10 mouse cellular contexts compared by ENCODE assay signal in genomic region chr6:61020995-61021394, GRCm38 (mm10).
"Had no signal": no experiment of that assay in that cellular context is flagged by ENCODE, and none has a peak within 500 bp of the region (broad histone marks: within the 10 kb centered on the region; RNA-seq: fewer than 3 reads in every experiment).

No protein-coding gene starts in this region.

- H3K27ac ChIP-seq: kidney, postnatal 0 days; limb, embryonic 15.5 days; liver, embryonic 12.5 days; lung, embryonic 15.5 days; midbrain, embryonic 13.5 days had no signal

- H3K36me3 ChIP-seq: limb, embryonic 15.5 days; liver, embryonic 12.5 days; lung, embryonic 15.5 days; midbrain, embryonic 13.5 days had no signal

- H3K9ac ChIP-seq: limb, embryonic 15.5 days; liver, embryonic 12.5 days; lung, embryonic 15.5 days; midbrain, embryonic 13.5 days had no signal

- H3K4me1 ChIP-seq: limb, embryonic 15.5 days; liver, embryonic 12.5 days; lung, embryonic 15.5 days; midbrain, embryonic 13.5 days had no signal

- ATAC-seq: liver, embryonic 12.5 days; midbrain, embryonic 13.5 days had no signal

- H3K4me2 ChIP-seq: limb, embryonic 15.5 days; liver, embryonic 12.5 days; lung, embryonic 15.5 days; midbrain, embryonic 13.5 days had no signal

- H3K4me3 ChIP-seq: limb, embryonic 15.5 days; liver, embryonic 12.5 days; lung, embryonic 15.5 days; midbrain, embryonic 13.5 days had no signal

- DNase-seq: kidney, adult 9 months; kidney, postnatal 36 days; layer of hippocampus, adult 9-11 months; layer of hippocampus, postnatal 36 days; right cerebral cortex, postnatal 14 days had no signal

- H3K27me3 ChIP-seq: limb, embryonic 15.5 days; liver, embryonic 12.5 days; lung, embryonic 15.5 days; midbrain, embryonic 13.5 days had no signal

- H3K9me3 ChIP-seq: limb, embryonic 15.5 days; liver, embryonic 12.5 days; lung, embryonic 15.5 days; midbrain, embryonic 13.5 days had no signal
